Mouse (Mus musculus): ENCODE measurements around the gene Strbp.

Gene Strbp

DNA sequence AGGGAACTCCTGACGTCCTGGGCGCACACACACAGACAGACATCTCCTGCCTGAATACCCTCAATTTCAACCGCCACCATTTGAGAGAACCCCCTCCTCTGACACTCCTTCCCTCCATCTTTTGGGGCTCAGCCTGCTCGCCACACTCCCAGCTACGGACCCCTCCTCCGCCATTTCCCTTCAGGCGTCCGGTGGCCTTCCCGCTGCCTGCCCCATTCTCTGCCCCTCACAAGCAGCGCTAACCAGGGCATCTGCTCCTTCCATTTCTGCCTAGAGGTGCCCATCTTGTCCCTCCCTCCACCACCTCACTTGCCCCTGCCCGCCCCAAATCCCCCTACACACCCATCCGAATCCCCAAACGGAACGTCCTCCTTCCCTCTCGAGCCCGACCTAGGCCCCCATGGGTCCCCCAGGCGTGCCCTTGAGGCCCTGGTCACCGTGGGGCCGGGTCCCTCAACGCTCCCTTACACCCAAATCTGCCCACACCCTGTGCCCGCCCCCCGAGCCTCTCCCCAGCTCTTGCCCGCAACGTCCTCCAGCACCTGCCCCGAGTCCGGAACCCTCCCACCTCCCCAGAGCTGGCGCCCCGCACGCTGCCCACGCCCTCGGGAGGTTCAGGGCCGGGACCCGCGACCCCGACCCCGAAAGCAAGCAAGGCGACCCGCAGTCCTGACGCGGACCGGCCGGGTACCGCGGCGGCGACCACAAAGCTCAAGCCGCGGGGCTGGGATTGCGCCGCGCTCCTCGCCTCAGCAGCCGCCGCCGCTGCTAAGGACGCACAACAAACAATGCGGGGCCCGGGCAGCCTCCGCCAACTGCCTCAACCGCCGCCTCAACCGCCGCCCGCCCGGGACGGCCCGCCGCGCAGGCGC is 1.1 kb downstream of the Strbp start:
- DNase-seq (ENCODE audit: low spot score in 2 of 2): peak in 1 of 2 experiments; percentile 22

- DNase-seq (ENCODE audit: low spot score in 2 of 2): no peak
These were observed 14.5 kb downstream of the Strbp start for GRCm38 (mm10) chr2:37689064-37689615.

- DNase-seq (ENCODE audit: low spot score in 2 of 2): no peak
These were observed 16.6 kb downstream of the Strbp start for GRCm38 (mm10) chr2:37687031-37687430.

- DNase-seq (ENCODE audit: low spot score in 2 of 2): no peak
These were observed 18.8 kb downstream of the Strbp start for GRCm38 (mm10) chr2:37684864-37685263.

DNA sequence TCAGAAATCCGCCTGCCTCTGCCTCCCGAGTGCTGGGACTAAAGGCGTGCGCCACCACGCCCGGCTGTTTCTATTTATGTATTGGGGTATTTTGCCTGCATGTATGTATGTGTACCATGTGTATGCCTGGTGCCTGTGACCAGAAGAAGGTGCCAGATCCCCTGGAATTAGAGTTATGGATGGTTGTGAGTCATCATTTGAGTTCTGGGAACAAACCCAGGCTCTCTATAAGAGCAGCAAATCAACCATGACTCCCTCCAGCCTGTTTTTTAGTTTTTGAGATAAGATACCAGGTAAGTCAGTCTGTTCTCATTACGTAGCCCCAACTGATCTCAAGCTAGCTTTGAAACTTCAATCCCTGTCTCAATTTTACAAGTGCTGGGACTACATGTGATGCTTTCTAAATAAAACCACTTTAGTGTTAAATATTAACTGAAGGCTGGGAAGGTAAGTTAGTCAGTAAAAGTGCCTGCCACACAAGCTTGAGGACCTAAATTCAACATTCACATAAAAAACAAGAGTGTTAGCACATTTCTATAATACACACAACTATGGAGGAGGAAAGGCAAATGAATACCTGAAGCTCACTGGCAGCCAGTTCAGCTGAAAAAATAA is 21.4 kb downstream of the Strbp start:
- DNase-seq (ENCODE audit: low spot score in 2 of 2): no peak

DNA sequence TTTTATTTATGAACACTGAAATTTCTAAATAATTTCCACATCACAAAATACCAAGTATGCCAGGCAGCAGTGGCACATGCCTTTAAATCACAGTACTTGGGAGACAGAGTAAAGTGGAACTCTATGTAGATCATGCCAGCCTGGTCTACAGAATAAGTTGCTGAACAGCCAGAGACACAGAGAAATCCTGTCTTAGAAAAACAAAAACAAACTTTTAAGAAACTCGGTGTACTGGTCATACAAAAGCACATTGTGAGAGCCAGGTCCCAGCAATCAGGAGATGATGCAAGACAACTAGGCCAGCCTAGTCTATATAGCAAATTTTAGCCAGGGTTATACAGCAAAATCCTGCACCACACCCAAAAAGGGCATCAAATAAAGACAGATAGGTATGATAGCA is 52.6 kb downstream of the Strbp start:
- DNase-seq (ENCODE audit: low spot score in 2 of 2): no peak

DNA sequence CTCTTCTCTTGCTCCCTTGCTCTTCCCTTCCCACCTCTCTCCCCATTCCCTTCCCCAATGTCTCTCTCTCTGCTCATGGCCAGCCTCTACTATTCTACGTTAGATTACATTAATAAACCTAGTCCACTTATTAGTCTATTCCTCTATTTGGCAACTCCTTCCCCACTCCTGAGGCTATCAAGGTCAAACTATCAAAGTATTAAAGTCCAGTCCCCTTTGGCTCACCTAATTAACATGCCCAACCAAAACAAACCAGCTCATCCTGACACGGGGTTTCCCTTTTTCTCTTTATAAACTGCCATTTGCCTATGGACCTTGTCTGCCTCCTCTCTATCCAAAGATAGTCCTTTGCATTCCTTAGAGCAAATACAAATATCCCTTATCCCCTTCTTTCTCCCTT is 54.1 kb downstream of the Strbp start:
- no peak for DNase-seq (ENCODE audit: low spot score in 2 of 2)

- DNase-seq (ENCODE audit: low spot score in 2 of 2): no peak
These were observed 54.7 kb downstream of the Strbp start for GRCm38 (mm10) chr2:37648966-37649365.

GRCm38 (mm10) chr2:37623343-37623742 is 80.3 kb downstream of the Strbp start:
- DNase-seq (ENCODE audit: low spot score in 2 of 2): no peak

- DNase-seq (ENCODE audit: low spot score in 2 of 2): no peak
These were observed 115.7 kb downstream of the Strbp start for GRCm38 (mm10) chr2:37587919-37588318.

GRCm38 (mm10) chr2:37578185-37578584 is 125.5 kb downstream of the Strbp start:
- DNase-seq (ENCODE audit: low spot score in 2 of 2): no peak

- no peak for DNase-seq (ENCODE audit: low spot score in 2 of 2)
These were observed 127.0 kb downstream of the Strbp start for GRCm38 (mm10) chr2:37576661-37577060.

GRCm38 (mm10) chr2:37572141-37572540 is 131.5 kb downstream of the Strbp start:
- no peak for DNase-seq (ENCODE audit: low spot score in 2 of 2)

DNA sequence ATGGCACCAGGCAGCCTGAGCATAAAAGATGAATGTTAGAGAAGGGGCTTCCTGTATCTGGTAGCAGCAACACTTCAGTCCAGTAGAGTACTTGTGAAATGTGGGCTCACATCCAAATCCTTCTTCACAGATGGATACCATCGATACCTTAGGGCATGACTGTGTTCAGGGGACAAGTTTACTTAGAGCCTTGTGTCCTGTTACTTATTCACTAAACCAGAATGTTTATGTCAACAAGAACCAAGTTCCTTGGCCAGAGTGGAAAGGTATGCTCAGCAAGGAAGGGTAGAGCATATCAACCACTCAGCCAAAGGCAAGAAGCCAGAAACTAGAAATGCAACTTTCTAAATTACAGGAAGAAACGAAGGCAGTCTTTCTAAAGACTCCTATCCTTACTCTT is 133.0 kb downstream of the Strbp start:
- DNase-seq (ENCODE audit: low spot score in 2 of 2): peak in 1 of 2 experiments; percentile 3

DNA sequence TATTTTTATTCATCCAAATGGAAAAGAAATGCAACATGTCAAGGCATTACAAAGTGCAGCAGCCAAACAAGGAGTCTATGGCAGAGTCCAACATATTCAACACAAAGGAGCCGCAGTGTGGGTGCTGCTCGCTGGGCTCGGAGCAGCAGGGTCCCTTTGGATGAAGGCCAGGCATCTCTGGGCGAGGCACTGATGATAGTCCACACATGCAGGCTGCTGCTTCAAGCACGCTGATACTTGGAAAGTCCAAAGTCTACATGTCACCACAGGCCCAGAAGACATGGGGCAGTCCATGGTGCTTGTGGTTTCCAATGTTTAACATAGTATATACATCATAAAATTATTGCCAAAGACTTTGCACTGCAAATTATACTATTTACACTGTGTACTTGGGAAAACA is 133.8 kb downstream of the Strbp start:
- DNase-seq (ENCODE audit: low spot score in 2 of 2): peak; percentile 26 to 30

DNA sequence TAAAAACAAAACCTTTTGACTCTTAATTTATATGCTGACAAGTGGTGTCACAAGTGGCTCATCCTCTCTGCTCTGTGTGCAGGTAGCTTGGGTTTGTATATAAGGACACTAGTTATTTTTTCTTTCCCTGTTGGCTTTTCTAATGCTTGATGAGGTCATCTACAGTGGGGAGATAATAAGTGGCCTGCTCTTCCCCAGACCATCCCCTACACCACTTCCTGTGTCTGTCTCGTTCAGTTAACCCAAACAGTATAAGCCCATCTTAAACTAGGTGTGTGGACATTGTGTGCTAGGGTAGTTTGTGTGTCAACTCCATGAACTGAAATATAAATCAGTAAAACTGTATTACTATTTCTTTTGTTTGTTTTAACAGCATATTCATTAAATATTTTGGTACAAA is 137.6 kb downstream of the Strbp start:
- no peak for DNase-seq (ENCODE audit: low spot score in 2 of 2)

GRCm38 (mm10) chr2:37565579-37565978 is 138.1 kb downstream of the Strbp start:
- DNase-seq (ENCODE audit: low spot score in 2 of 2): no peak

DNA sequence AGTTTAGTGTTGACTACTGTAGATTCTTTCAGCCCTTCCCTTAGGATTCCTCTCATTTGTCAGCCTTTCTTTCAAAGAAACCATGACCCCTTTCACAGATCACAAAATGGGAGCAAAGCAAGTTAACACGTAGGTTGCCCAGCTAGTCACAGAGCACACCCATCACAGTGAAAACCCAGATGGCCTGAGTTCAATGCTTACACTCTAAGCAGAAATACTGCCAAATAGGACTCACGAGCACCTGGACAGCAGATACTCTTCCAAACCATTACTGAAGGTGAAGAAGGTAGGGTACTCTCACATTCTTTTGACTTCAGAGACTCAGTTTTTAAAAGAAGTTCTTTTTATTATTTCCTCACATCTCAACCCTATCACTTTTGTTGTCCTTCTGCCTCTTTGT is 147.3 kb downstream of the Strbp start:
- no peak for DNase-seq (ENCODE audit: low spot score in 2 of 2)

- DNase-seq (ENCODE audit: low spot score in 2 of 2): peak in 1 of 2 experiments; percentile 16
These were observed 154.2 kb downstream of the Strbp start for GRCm38 (mm10) chr2:37549346-37550012.

GRCm38 (mm10) chr2:37531639-37532038 is 172.0 kb downstream of the Strbp start:
- no peak for DNase-seq (ENCODE audit: low spot score in 2 of 2)

GRCm38 (mm10) chr2:37530766-37531165 is 172.9 kb downstream of the Strbp start:
- DNase-seq (ENCODE audit: low spot score in 2 of 2): no peak

DNA sequence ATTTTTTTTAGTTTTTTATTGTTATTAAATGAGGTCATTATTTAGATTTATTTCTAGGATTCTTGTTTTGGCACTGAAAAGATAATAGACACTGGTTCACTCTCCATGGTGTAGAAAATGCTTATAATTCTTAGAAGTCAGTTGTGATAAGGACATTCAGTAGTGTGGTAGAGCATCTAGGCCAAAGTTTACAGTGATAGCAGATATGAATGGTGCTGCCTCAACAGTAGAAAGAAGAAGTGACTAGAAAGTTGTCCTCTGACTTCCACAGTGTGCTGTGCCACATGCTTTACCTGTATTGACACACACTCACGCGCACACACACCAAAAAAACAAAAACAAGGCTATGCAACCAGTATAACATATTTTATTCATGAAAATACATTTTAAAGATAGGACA is 174.3 kb downstream of the Strbp start:
- no peak for DNase-seq (ENCODE audit: low spot score in 2 of 2)

All from urinary bladder, postnatal 36 days (tissue).